Mouse (Mus musculus) CH12.LX (cell line): ENCODE data around the gene Ctnnbip1. TPM values are rescaled to one million over a fixed set of nuclear protein-coding genes. Genes with fewer than 3 reads are reported as not detected.

Experiments used
- DNase-seq: peaks from one replicate; pipeline ENCODE4 v3.0.0-alpha.2; 2013; ENCODE audit errors: extremely low read depth
- H3K27ac ChIP-seq: 2 replicates; pipeline ENCODE4 v1.5.1; 2012; ENCODE audit warnings: low read depth, mild to moderate bottlenecking, control low read depth, moderate library complexity; ENCODE audit not compliant: insufficient read depth
- H3K27me3 ChIP-seq: replicated peaks from 2 replicates; pipeline ENCODE3; 2012; ENCODE audit warnings: inconsistent platforms
- H3K36me3 ChIP-seq, 2 experiments: replicated peaks in 1 of 2; 2 replicates each; pipeline versions ENCODE3 to v1.6.1; 2012; ENCODE audit warnings: inconsistent platforms in 1 of 2, low read length in 1 of 2, mild to moderate bottlenecking in 1 of 2, mixed read lengths in 1 of 2, moderate library complexity in 1 of 2; ENCODE audit not compliant: control insufficient read depth in 1 of 2, insufficient read depth in 1 of 2
- H3K4me1 ChIP-seq, 2 experiments: 2 replicates each; pipeline ENCODE4 v1.6.1; 2012; ENCODE audit warnings: inconsistent platforms in 1 of 2, moderate library complexity in 1 of 2; ENCODE audit not compliant: insufficient read depth in 2 of 2, control insufficient read depth in 1 of 2
- H3K4me2 ChIP-seq: 2 replicates; pipeline ENCODE4 v1.6.1; 2012; ENCODE audit warnings: low read depth, mild to moderate bottlenecking, control low read depth; ENCODE audit not compliant: poor library complexity, insufficient read depth, severe bottlenecking
- H3K4me3 ChIP-seq, 3 experiments: fragments of 150-350 bp in 1 of 3; sonication (generic) in 1 of 3; replicated peaks in 1 of 3; 2 replicates each; pipeline versions ENCODE3 to v1.5.1; 2011 to 2012; ENCODE audit warnings: low read depth in 2 of 3, low read length in 2 of 3, mild to moderate bottlenecking in 2 of 3, moderate library complexity in 2 of 3, control low read depth in 1 of 3, improper control_type of control experiment in 1 of 3, inconsistent platforms in 1 of 3, mixed read lengths in 1 of 3; ENCODE audit not compliant: poor library complexity in 1 of 3
- H3K79me2 ChIP-seq: replicated peaks from 2 replicates; pipeline ENCODE4 v1.6.1; 2012; ENCODE audit warnings: mild to moderate bottlenecking, moderate library complexity; ENCODE audit not compliant: control insufficient read depth, poor library complexity, insufficient read depth, severe bottlenecking; ENCODE audit errors: extremely low read depth
- H3K9ac ChIP-seq: 2 replicates; pipeline ENCODE4 v1.6.1; 2012; ENCODE audit warnings: low read depth, mild to moderate bottlenecking, control low read depth, moderate library complexity; ENCODE audit not compliant: insufficient read depth
- H3K9me3 ChIP-seq: replicated peaks from 2 replicates; pipeline ENCODE3; 2012; ENCODE audit warnings: low read length, inconsistent platforms, mixed read lengths
- CTCF ChIP-seq, 2 experiments: IDR thresholded peaks in 1 of 2; conservative IDR thresholded peaks in 1 of 2; 2 replicates each; pipeline ENCODE4 v1.5.1; 2011 to 2012; ENCODE audit warnings: low read depth in 2 of 2, low read length in 2 of 2, improper control_type of control experiment in 1 of 2, inconsistent platforms in 1 of 2, mild to moderate bottlenecking in 1 of 2, moderate library complexity in 1 of 2
- ETS1 ChIP-seq: conservative IDR thresholded peaks from 2 replicates; pipeline ENCODE4 v1.6.1; 2012; ENCODE audit warnings: low read depth, mild to moderate bottlenecking, inconsistent platforms, low read length, improper control_type of control experiment, moderate library complexity
- USF2 ChIP-seq: conservative IDR thresholded peaks from 2 replicates; pipeline ENCODE4 v1.6.1; 2011; ENCODE audit warnings: low read depth, low read length, improper control_type of control experiment
- dilution Hi-C: fragments of 300-500 bp; cut with MboI; formaldehyde crosslinking; loops from 2 replicates; pipeline ENCODE4 v1.14.3; 2020; ENCODE audit warnings: low sequenced_read_pairs; ENCODE audit not compliant: extremely low pct_unique_long_range_greater_than_20kb, extremely low pct_ligation_motif_present
- in situ Hi-C: fragments of 300-500 bp; cut with MboI; formaldehyde crosslinking; loops from 3 replicates; pipeline ENCODE4 v1.14.3; 2019; ENCODE audit warnings: low sequenced_read_pairs, low pct_ligation_motif_present, low pct_unique_long_range_greater_than_20kb, mixed read lengths
- polyA plus RNA-seq: library from polyadenylated mRNA; unstranded; fragments of >175 nt; gene quantifications from 2 replicates; pipeline ENCODE4 v1.2.1, GENCODE M21; 2012; ENCODE audit warnings: low read depth; ENCODE audit not compliant: insufficient read length
- total RNA-seq, 2 experiments: library from RNA; depleted of rRNA; stranded (reverse); fragments of 300-350 nt in 1 of 2; fragments of >200 nt in 1 of 2; gene quantifications; 2 replicates each; pipeline ENCODE4 v1.2.3; 2012 to 2014

Ctnnbip1 gene
- total and polyA plus RNA-seq, 3 experiments = 4.5 to 5.9 (median 5.7) TPM

GRCm38 (mm10) chr4:149614869-149615268 is 96.8 kb downstream of the Ctnnbip1 start:
- no peak for DNase-seq
- no peak overlapping the region for H3K27ac ChIP-seq
- no peaks in the 10 kb centered on the region for H3K79me2 ChIP-seq
- no peak overlapping the region for H3K4me3 ChIP-seq
- dilution Hi-C loops = no loop called here
- H3K36me3 ChIP-seq = peaks cover 11 to 19% of the 10 kb centered on the region in 2 experiments
- no peaks in the 10 kb centered on the region for H3K27me3 ChIP-seq
- H3K9ac ChIP-seq = no peak overlapping the region
- H3K4me2 ChIP-seq = no peak overlapping the region
- H3K4me1 ChIP-seq = no peaks in the 10 kb centered on the region
- H3K9me3 ChIP-seq = no peaks in the 10 kb centered on the region
- in situ Hi-C loops = loop anchor here (5.0 kb wide), 1 partner anchor 37 kb away; no protein-coding TSS in a partner anchor
- TF ChIP-seq USF2 (no peak), CTCF (conservative IDR thresholded peaks at IDR 0.05 in 1 of 2, IDR thresholded peaks at IDR 0.05 in 1 of 2; ENCODE audit: low read depth in 2 of 2, low read length in 2 of 2) (peak in 1 of 2 experiments; percentile 16; a peak in 3 of 4 replicates), ETS1 (no peak)

Other genes with a start within 250 kb of the Ctnnbip1 start
- gene Kif1b, start 210.5 kb upstream of the Ctnnbip1 start, total RNA-seq (2012; rRNA removed) = 25.0 and 27.6 TPM in 2 replicates
- gene Kif1b, start 210.5 kb upstream of the Ctnnbip1 start, total RNA-seq (2014; rRNA removed) = 10.0 and 11.2 TPM in 2 replicates
- gene Kif1b, start 210.5 kb upstream of the Ctnnbip1 start, polyA plus RNA-seq = 15.0 and 17.0 TPM in 2 replicates
- 35.3 and 41.6 TPM in 2 replicates for gene Ube4b, start 91.5 kb upstream of the Ctnnbip1 start, total RNA-seq (2012; rRNA removed)
- 13.1 and 14.3 TPM in 2 replicates for gene Ube4b, start 91.5 kb upstream of the Ctnnbip1 start, total RNA-seq (2014; rRNA removed)
- gene Ube4b, start 91.5 kb upstream of the Ctnnbip1 start, polyA plus RNA-seq = 47.9 and 60.0 TPM in 2 replicates
- gene Rbp7, start 63.3 kb upstream of the Ctnnbip1 start, total RNA-seq (2012; rRNA removed) = not detected in 2 replicates
- gene Rbp7, start 63.3 kb upstream of the Ctnnbip1 start, total RNA-seq (2014; rRNA removed) = not detected in 2 replicates
- gene Rbp7, start 63.3 kb upstream of the Ctnnbip1 start, polyA plus RNA-seq = not detected in 2 replicates
- not detected in 2 replicates for gene Tmem274, start 40.9 kb upstream of the Ctnnbip1 start, total RNA-seq (2012; rRNA removed)
- not detected in 2 replicates for gene Tmem274, start 40.9 kb upstream of the Ctnnbip1 start, total RNA-seq (2014; rRNA removed)
- not detected in 2 replicates for gene Tmem274, start 40.9 kb upstream of the Ctnnbip1 start, polyA plus RNA-seq
- gene Nmnat1, start 33.0 kb upstream of the Ctnnbip1 start, total RNA-seq (2012; rRNA removed) = 11.4 and 12.4 TPM in 2 replicates
- gene Nmnat1, start 33.0 kb upstream of the Ctnnbip1 start, total RNA-seq (2014; rRNA removed) = 9.6 and 10.9 TPM in 2 replicates
- gene Nmnat1, start 33.0 kb upstream of the Ctnnbip1 start, polyA plus RNA-seq = 8.6 and 10.0 TPM in 2 replicates
- gene Lzic, start 33.0 kb upstream of the Ctnnbip1 start, total RNA-seq (2012; rRNA removed) = 43.4 and 43.6 TPM in 2 replicates
- 53.3 and 68.5 TPM in 2 replicates for gene Lzic, start 33.0 kb upstream of the Ctnnbip1 start, total RNA-seq (2014; rRNA removed)
- gene Lzic, start 33.0 kb upstream of the Ctnnbip1 start, polyA plus RNA-seq = 40.0 and 49.5 TPM in 2 replicates
- 51.4 and 53.1 TPM in 2 replicates for gene Clstn1, start 68.2 kb downstream of the Ctnnbip1 start, total RNA-seq (2012; rRNA removed)
- gene Clstn1, start 68.2 kb downstream of the Ctnnbip1 start, total RNA-seq (2014; rRNA removed) = 26.4 and 27.7 TPM in 2 replicates
- 35.2 and 36.9 TPM in 2 replicates for gene Clstn1, start 68.2 kb downstream of the Ctnnbip1 start, polyA plus RNA-seq
- gene Pik3cd, start 184.3 kb downstream of the Ctnnbip1 start, total RNA-seq (2012; rRNA removed) = 84.0 and 95.0 TPM in 2 replicates
- gene Pik3cd, start 184.3 kb downstream of the Ctnnbip1 start, total RNA-seq (2014; rRNA removed) = 57.0 and 60.3 TPM in 2 replicates
- 62.4 and 72.1 TPM in 2 replicates for gene Pik3cd, start 184.3 kb downstream of the Ctnnbip1 start, polyA plus RNA-seq
- 16.2 and 18.0 TPM in 2 replicates for gene Tmem201, start 219.8 kb downstream of the Ctnnbip1 start, total RNA-seq (2012; rRNA removed)
- 6.4 and 6.5 TPM in 2 replicates for gene Tmem201, start 219.8 kb downstream of the Ctnnbip1 start, total RNA-seq (2014; rRNA removed)
- 23.7 and 29.2 TPM in 2 replicates for gene Tmem201, start 219.8 kb downstream of the Ctnnbip1 start, polyA plus RNA-seq